15 mouse cellular contexts compared by ENCODE assay signal in the genomic region with DNA sequence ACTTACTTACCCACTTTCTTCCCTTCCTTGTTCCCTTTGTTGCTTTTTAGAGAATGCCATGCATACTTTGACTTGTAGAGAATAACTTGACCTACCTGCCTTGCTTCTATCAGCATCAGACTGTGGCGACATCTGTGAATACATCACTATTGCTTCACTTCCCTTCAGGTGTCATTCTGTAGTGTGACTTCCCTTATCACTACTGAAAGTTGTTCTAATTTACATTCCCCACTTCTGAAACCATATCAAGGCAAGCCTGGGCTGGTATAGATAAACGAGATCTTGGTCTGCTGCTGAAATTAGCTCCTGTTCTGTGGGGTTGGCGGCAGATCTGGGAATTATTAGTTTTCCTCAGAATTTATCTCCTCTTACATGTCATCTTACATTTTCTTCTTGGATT.
"Had no signal": no experiment of that assay in that cellular context is flagged by ENCODE, and none has a peak within 500 bp of the region (broad histone marks: within the 10 kb centered on the region; RNA-seq: fewer than 3 reads in every experiment).

No protein-coding gene starts in this region.

- H3K9ac ChIP-seq: lung, embryonic 14.5 days; midbrain, embryonic 13.5 days; midbrain, embryonic 15.5 days; neural tube, embryonic 12.5 days; stomach, embryonic 15.5 days had no signal

- H3K27me3 ChIP-seq: megakaryocyte, embryonic 14.5 days; midbrain, embryonic 13.5 days; midbrain, embryonic 15.5 days; neural tube, embryonic 12.5 days; stomach, embryonic 15.5 days had no signal

- ATAC-seq: midbrain, embryonic 13.5 days; midbrain, embryonic 15.5 days had no signal

- H3K27ac ChIP-seq: macrophage; midbrain, embryonic 13.5 days; midbrain, embryonic 15.5 days; neural tube, embryonic 12.5 days; stomach, embryonic 15.5 days; stomach, postnatal 0 days had no signal

- DNase-seq: lung, adult 18-20 months; lung, embryonic 14.5 days; lung, postnatal 14 days; lung, postnatal 36 days; right cerebral cortex, postnatal 14 days; thymus, adult 2 months; thymus, postnatal 25 days had no signal

- H3K36me3 ChIP-seq: midbrain, embryonic 13.5 days; midbrain, embryonic 15.5 days; neural tube, embryonic 12.5 days; stomach, embryonic 15.5 days had no signal

- H3K4me3 ChIP-seq: megakaryocyte, embryonic 14.5 days; midbrain, embryonic 13.5 days; midbrain, embryonic 15.5 days; neural tube, embryonic 12.5 days; stomach, embryonic 15.5 days had no signal

- H3K4me2 ChIP-seq: lung, embryonic 14.5 days; midbrain, embryonic 11.5 days; midbrain, embryonic 13.5 days; midbrain, embryonic 15.5 days; neural tube, embryonic 12.5 days; stomach, embryonic 15.5 days had no signal

- H3K4me1 ChIP-seq: megakaryocyte, embryonic 14.5 days; midbrain, embryonic 15.5 days; neural tube, embryonic 12.5 days; stomach, embryonic 15.5 days had no signal

- H3K9me3 ChIP-seq: megakaryocyte, embryonic 14.5 days; midbrain, embryonic 13.5 days; midbrain, embryonic 15.5 days; neural tube, embryonic 12.5 days; stomach, embryonic 15.5 days had no signal
